Mouse (Mus musculus) limb, embryonic 12.5 days (tissue): ENCODE measurements at regions not wholly inside any gene's neighbourhood (a gene's known extent, or its start where the extent isn't known, plus 50 kb on each side); places are given as distances from the start of the nearest gene placed in this dataset.

Source experiments
- ATAC-seq: fragments of 200-750 bp; cut with Nextera tagmentation; 2 replicates; pipeline ENCODE4 v1.8.0; 2017; ENCODE audit warnings: low read depth, moderate TSS enrichment; ENCODE audit not compliant: insufficient number of reproducible peaks, insufficient read depth, low FRiP score, low TSS enrichment
- H3K27ac ChIP-seq: fragments of 300-500 bp; sonication (generic); 2 replicates; pipeline ENCODE4 v1.5.1; 2016; ENCODE audit warnings: mild to moderate bottlenecking, moderate library complexity
- H3K27me3 ChIP-seq: fragments of 300-500 bp; sonication (generic); 2 replicates; pipeline ENCODE4 v1.6.1; 2016; ENCODE audit warnings: mild to moderate bottlenecking, moderate library complexity
- H3K36me3 ChIP-seq: fragments of 300-500 bp; sonication (generic); 2 replicates; pipeline ENCODE4 v1.6.1; 2016; ENCODE audit warnings: mild to moderate bottlenecking, moderate library complexity
- H3K4me1 ChIP-seq: fragments of 300-500 bp; sonication (generic); replicated peaks from 2 replicates; pipeline ENCODE4 v1.6.1; 2016
- H3K4me2 ChIP-seq: fragments of 300-500 bp; sonication (generic); 2 replicates; pipeline ENCODE4 v1.6.1; 2016; ENCODE audit warnings: mild to moderate bottlenecking, moderate library complexity
- H3K4me3 ChIP-seq: fragments of 300-500 bp; sonication (generic); replicated peaks from 2 replicates; pipeline ENCODE4 v1.5.1; 2016; ENCODE audit warnings: mild to moderate bottlenecking
- H3K9ac ChIP-seq: fragments of 300-500 bp; sonication (generic); replicated peaks from 2 replicates; pipeline ENCODE4 v1.6.1; 2016; ENCODE audit warnings: mild to moderate bottlenecking, moderate library complexity
- H3K9me3 ChIP-seq: fragments of 300-500 bp; sonication (generic); 2 replicates; pipeline ENCODE4 v1.6.1; 2016; ENCODE audit warnings: mild to moderate bottlenecking, moderate library complexity
- WGBS: fragments of 180-500 bp; shearing (Covaris S2); methylation state at CpG from one replicate; pipeline ENCODE4 v1.1.7; 2016; 5-methylcytosine and 5-hydroxymethylcytosine counted together

- no peak overlapping the region for H3K4me2 ChIP-seq
- H3K27me3 ChIP-seq: no peaks in the 10 kb centered on the region
- no peak overlapping the region for H3K27ac ChIP-seq
- no peak overlapping the region for H3K9ac ChIP-seq
- no peak overlapping the region for H3K4me3 ChIP-seq
- no peak for ATAC-seq
- peaks cover 7% of the 10 kb centered on the region for H3K4me1 ChIP-seq
- H3K9me3 ChIP-seq: no peaks in the 10 kb centered on the region
- H3K36me3 ChIP-seq: no peaks in the 10 kb centered on the region
- 93% methylated on average over 7 of the region's 7 CpGs for whole genome bisulfite sequencing
Observed at GRCm38 (mm10) chr3:51118706-51119105, 105.5 kb upstream of the Noct start.

GRCm38 (mm10) chr3:51120522-51120921 lies 103.7 kb upstream of the Noct start:
- H3K4me3 ChIP-seq: no peak overlapping the region
- no peaks in the 10 kb centered on the region for H3K9me3 ChIP-seq
- H3K9ac ChIP-seq: no peak overlapping the region
- WGBS: 85% methylated on average over 12 of the region's 12 CpGs
- no peaks in the 10 kb centered on the region for H3K27me3 ChIP-seq
- no peaks in the 10 kb centered on the region for H3K36me3 ChIP-seq
- no peak for ATAC-seq
- peaks cover 7% of the 10 kb centered on the region for H3K4me1 ChIP-seq
- H3K27ac ChIP-seq: no peak overlapping the region
- no peak overlapping the region for H3K4me2 ChIP-seq

- no peak for ATAC-seq
Observed at GRCm38 (mm10) chr3:51121703-51122540, 102.3 kb upstream of the Noct start.

DNA sequence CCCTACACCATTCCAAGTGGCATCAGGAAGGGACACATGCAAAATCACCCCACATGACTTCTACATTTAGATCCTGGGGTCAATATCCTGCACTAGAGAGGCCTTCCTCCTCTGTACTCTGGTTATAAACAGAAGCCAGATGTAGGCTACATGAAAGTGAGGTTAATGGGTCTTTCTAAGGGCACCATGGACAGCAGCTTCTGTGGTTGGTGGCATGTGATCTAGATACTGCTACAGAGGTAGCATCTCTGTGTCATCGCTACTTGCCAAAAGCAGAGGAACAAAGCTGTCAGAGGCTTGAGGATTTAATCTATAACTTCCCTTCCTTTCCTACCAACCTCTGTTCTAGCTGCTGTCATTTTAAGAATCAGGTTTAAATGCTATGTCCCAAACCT lies 101.7 kb upstream of the Noct start:
- H3K4me1 ChIP-seq: peaks cover 15% of the 10 kb centered on the region
- no peak for ATAC-seq
- no peaks in the 10 kb centered on the region for H3K9me3 ChIP-seq
- H3K27me3 ChIP-seq: no peaks in the 10 kb centered on the region
- WGBS: 94% methylated on average over 1 of the region's 1 CpGs
- no peak overlapping the region for H3K27ac ChIP-seq
- no peak overlapping the region for H3K4me2 ChIP-seq
- H3K36me3 ChIP-seq: no peaks in the 10 kb centered on the region
- no peak overlapping the region for H3K9ac ChIP-seq
- no peak overlapping the region for H3K4me3 ChIP-seq

More at GRCm38 (mm10) chr3:51121703-51122540, 102.3 kb upstream of the Noct start:
- Histone ChIP-seq H3K36me3 (no peaks in the 10 kb centered on the region), H3K9ac (no peak overlapping the region), H3K4me2 (no peak overlapping the region), H3K27me3 (no peaks in the 10 kb centered on the region), H3K9me3 (no peaks in the 10 kb centered on the region), H3K4me3 (no peak overlapping the region), H3K27ac (no peak overlapping the region), H3K4me1 (peaks cover 15% of the 10 kb centered on the region)
- WGBS: 27% methylated on average over 9 of the region's 9 CpGs

DNA sequence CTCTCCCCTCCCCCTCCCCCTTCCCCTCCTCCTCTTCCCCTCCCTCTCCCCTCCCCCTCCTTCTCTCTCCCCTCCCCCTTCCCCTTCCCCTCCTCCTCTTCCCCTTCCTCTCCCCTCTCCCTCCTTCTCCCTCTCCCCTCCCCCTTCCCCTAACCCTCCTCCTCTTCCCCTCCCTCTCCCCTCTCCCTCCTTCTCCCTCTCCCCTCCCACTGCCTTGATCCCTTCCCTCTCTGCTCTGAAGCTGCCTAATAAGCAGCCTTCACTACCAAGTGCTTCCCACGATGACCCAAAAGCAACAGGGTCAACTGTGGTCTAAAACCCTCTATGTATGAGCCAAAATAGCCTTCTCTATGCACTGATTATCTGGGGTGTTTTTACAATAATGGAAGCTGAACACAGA lies 96.4 kb upstream of the Noct start:
- no peaks in the 10 kb centered on the region for H3K36me3 ChIP-seq
- WGBS: 55% methylated on average over 1 of the region's 1 CpGs

GRCm38 (mm10) chr3:51128491-51129155 lies 95.6 kb upstream of the Noct start:
- Histone ChIP-seq H3K4me3 (no peak overlapping the region), H3K27ac (no peak overlapping the region), H3K36me3 (no peaks in the 10 kb centered on the region), H3K27me3 (no peaks in the 10 kb centered on the region), H3K9me3 (no peaks in the 10 kb centered on the region; the same call in 1 of the 2 replicates), H3K4me2 (no peak overlapping the region), H3K4me1 (peaks cover 8% of the 10 kb centered on the region; the same call in 1 of the 2 replicates), H3K9ac (no peak overlapping the region)
- WGBS: 87% methylated on average over 10 of the region's 10 CpGs
- ATAC-seq: no peak

More for the DNA sequence above, 96.4 kb upstream of the Noct start:
- no peak overlapping the region for H3K27ac ChIP-seq
- H3K4me3 ChIP-seq: no peak overlapping the region
- H3K9me3 ChIP-seq: no peaks in the 10 kb centered on the region; the same call in 1 of the 2 replicates
- H3K4me1 ChIP-seq: peaks cover 8% of the 10 kb centered on the region; the same call in 1 of the 2 replicates
- no peaks in the 10 kb centered on the region for H3K27me3 ChIP-seq
- H3K9ac ChIP-seq: no peak overlapping the region
- no peak for ATAC-seq
- H3K4me2 ChIP-seq: no peak overlapping the region

- Histone ChIP-seq H3K27ac (no peak overlapping the region), H3K27me3 (no peaks in the 10 kb centered on the region), H3K9ac (no peak overlapping the region), H3K9me3 (no peaks in the 10 kb centered on the region; the same call in 1 of the 2 replicates), H3K4me1 (peaks cover 17% of the 10 kb centered on the region), H3K36me3 (no peaks in the 10 kb centered on the region), H3K4me2 (no peak overlapping the region), H3K4me3 (no peak overlapping the region)
- 63% methylated on average over 5 of the region's 5 CpGs for WGBS
- no peak for ATAC-seq
Observed at GRCm38 (mm10) chr3:51130709-51131108, 93.5 kb upstream of the Noct start.

- H3K36me3 ChIP-seq: no peaks in the 10 kb centered on the region
- no peak for ATAC-seq
- H3K4me3 ChIP-seq: no peak overlapping the region
- H3K27me3 ChIP-seq: no peaks in the 10 kb centered on the region
- no peak overlapping the region for H3K27ac ChIP-seq
- peaks cover 15% of the 10 kb centered on the region for H3K4me1 ChIP-seq
- H3K9ac ChIP-seq: no peak overlapping the region
- no peaks in the 10 kb centered on the region; the same call in 1 of the 2 replicates for H3K9me3 ChIP-seq
- H3K4me2 ChIP-seq: no peak overlapping the region
- 65% methylated on average over 3 of the region's 3 CpGs for WGBS
Observed at GRCm38 (mm10) chr3:51131341-51131740, 92.9 kb upstream of the Noct start.

- no peak overlapping the region for H3K4me2 ChIP-seq
- no peaks in the 10 kb centered on the region for H3K27me3 ChIP-seq
- 77% methylated on average over 5 of the region's 5 CpGs for WGBS
- H3K9ac ChIP-seq: no peak overlapping the region
- peaks cover 9% of the 10 kb centered on the region; the same call in 1 of the 2 replicates for H3K4me1 ChIP-seq
- no peak overlapping the region for H3K27ac ChIP-seq
- no peaks in the 10 kb centered on the region; the same call in 1 of the 2 replicates for H3K9me3 ChIP-seq
- ATAC-seq: no peak
- no peaks in the 10 kb centered on the region for H3K36me3 ChIP-seq
- no peak overlapping the region for H3K4me3 ChIP-seq
Observed at GRCm38 (mm10) chr3:51132736-51133135, 91.5 kb upstream of the Noct start.

DNA sequence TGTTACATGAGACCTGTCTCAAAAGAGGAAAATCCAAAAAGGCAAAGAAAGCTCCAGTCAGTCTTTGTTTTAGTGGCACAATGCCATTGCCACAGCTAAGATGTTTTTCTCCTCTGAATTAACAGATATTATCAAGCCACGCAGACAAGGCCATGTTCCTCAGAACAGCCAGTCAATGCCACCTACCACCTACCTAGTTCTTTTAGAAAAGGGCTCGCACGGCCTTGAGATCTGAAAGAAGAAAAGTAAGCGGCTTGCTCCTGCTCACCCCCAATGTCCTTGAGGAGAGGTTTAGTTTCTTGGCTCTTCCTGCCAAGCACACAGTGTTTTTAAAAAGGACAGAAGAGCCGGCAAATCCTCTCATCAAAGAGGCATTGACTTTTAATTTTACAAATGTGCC lies 88.7 kb upstream of the Noct start:
- Histone ChIP-seq H3K27me3 (no peaks in the 10 kb centered on the region), H3K4me3 (no peak overlapping the region), H3K27ac (no peak overlapping the region), H3K9me3 (no peaks in the 10 kb centered on the region; the same call in 1 of the 2 replicates), H3K4me2 (no peak overlapping the region), H3K4me1 (peaks cover 9% of the 10 kb centered on the region; the same call in 1 of the 2 replicates), H3K36me3 (no peaks in the 10 kb centered on the region), H3K9ac (no peak overlapping the region)
- 74% methylated on average over 5 of the region's 5 CpGs for WGBS
- ATAC-seq: no peak

DNA sequence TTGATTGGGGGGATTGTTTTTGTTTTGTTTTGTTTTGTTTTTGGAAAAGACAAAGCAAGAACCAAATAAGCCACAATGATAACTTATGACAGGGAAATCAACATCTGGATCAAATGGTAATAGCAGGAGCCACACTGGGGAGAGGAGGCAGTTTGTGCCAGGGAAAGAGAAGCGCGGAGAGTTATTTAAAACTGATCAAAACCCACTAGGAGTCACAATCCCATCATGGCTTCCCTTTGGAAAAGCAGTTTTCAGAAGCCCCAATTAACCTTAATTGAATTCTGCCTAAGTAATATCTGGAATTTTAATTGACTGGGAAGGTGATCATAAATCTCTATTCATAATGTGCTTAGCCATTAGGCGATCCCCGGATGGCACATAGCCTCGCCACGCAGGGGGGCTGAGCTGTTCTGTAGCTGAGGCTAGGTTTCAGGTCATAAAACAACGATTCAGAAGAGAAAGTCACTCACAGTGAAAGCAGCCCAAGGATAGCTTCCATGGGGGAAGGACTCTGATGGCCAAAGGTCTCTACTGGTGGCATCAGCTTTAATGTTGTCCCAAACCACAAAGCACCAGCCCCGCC lies 86.4 kb upstream of the Noct start:
- Histone ChIP-seq H3K4me1 (peaks cover 9% of the 10 kb centered on the region; the same call in 1 of the 2 replicates), H3K9ac (no peak overlapping the region), H3K4me2 (no peak overlapping the region), H3K9me3 (peaks cover 4% of the 10 kb centered on the region; the same call in 1 of the 2 replicates), H3K27me3 (no peaks in the 10 kb centered on the region), H3K4me3 (no peak overlapping the region), H3K27ac (no peak overlapping the region), H3K36me3 (no peaks in the 10 kb centered on the region)
- 43% methylated on average over 8 of the region's 8 CpGs for WGBS
- ATAC-seq: no peak
